Mouse (Mus musculus) kidney, postnatal 10 days (tissue): Measurements from ENCODE around the gene Ltb.
"Not testable (repeated sequence)": the region's sequence is repeated elsewhere in the genome, so short reads cannot be mapped to it uniquely, and the experiment has no call there.

Experiments used
- DNase-seq: peaks from one replicate; pipeline ENCODE4 v3.0.0; 2021; ENCODE audit warnings: mixed read lengths

Ltb gene

DNA sequence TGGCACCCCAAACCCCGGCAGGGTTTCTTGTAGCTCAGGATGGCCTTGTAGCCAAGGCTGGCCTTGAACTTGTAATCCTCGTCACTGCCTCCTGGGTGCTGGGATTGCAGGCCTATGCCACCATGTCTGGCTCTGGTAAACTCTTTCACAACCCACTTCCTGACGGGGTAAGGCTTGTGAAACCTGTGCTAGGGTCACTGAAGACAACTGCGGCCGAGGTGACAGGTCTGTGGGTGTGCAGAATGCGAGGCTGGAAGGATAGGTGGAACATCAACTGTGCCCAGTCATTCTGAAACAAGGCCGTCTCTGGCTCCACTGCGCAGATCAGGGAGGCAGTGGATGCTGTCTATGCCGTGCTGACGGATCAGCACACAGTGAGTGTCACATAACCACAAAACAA lies 36.8 kb downstream of the Ltb start:
- DNase-seq: no peak

GRCm38 (mm10) chr17:35232043-35232442 lies 37.8 kb downstream of the Ltb start:
- DNase-seq: peak; percentile 93

GRCm38 (mm10) chr17:35232659-35233058 lies 38.4 kb downstream of the Ltb start:
- no peak for DNase-seq

- DNase-seq: no peak
These were observed 39.1 kb downstream of the Ltb start, which contains the start of gene Atp6v1g2 for GRCm38 (mm10) chr17:35233114-35233980. Gene Atp6v1g2, plus strand, starts transcription at chr17:35233660.

DNA sequence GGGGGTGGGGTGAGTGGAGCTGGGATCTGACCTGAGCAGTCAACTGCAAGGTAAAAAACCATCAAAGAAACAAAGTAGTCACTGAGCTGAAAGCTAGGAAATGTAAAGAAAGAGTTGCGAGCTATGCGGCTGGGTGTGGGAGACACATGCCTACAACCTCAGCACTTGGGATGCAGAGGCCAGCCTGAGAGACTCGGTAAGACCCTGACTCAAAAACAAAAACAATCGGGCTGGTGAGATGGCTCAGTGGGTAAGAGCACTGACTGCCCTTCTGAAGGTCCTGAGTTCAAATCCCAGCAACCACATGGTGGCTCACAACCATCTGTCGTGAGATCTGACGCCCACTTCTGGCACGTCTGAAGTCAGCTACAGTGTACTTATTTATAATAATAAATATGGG lies 39.9 kb downstream of the Ltb start:
- not testable (repeated sequence) for DNase-seq

DNA sequence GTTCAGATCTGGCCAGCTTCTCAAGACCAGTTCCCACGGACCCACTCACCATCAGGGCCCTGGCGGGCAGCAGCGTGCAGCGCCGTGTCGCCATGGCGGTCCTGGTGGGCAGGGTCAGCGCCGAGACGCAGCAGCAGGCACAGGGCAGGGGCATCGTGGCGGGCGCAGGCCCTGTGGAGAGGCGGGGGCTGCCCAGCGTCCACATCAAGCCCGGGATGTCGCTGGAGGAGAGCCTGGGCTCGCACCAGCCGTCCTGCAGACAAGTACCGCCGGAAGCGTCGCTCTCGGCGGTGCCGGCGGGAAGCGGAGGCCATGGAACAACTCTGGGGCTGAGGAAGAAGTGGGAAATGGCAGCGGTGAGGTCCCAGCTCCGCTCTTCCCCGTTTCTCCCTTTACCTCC lies 40.7 kb downstream of the Ltb start:
- DNase-seq: peak; percentile 74

GRCm38 (mm10) chr17:35235614-35236389 lies 41.6 kb downstream of the Ltb start, which contains the start of gene Nfkbil1:
Gene Nfkbil1, minus strand, starts transcription at chr17:35235792.
- DNase-seq: peak; percentile 95

DNA sequence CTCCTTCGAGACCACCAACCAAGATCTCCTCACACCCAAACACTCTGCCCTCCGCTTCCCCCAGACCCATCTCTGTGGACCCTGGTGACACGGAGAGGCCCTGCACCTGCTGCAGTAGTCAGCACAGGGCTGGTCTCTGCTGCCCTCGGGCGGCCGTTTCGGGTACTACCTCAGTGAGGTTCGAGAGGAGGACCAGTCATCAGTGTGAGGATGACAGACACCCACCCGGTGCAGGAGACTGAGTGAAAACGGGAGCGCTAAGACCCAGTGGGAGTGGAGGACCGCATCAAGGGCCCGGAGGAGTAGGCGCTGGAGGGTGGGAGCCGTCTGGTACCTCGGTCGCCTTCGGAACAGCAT lies 42.1 kb downstream of the Ltb start:
- DNase-seq: peak; percentile 98

DNA sequence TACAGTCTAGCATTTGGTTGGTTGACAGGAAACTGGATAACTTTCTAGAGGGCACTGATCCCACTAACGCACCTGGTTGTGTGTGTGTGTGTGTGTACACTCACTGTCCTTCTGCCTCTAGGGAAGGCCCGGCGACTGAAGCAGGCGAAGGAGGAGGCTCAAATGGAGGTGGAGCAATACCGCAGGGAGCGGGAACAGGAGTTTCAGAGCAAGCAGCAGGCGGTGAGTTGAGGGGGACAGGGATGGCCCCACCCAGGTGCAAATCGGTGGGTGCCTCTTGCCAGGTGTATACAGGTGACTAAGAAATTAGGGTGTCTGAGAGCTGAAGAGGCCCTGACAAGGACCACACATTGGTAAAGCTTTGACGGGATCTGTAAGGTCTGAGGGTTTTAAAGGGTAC lies 42.8 kb downstream of the Ltb start:
- no peak for DNase-seq

DNA sequence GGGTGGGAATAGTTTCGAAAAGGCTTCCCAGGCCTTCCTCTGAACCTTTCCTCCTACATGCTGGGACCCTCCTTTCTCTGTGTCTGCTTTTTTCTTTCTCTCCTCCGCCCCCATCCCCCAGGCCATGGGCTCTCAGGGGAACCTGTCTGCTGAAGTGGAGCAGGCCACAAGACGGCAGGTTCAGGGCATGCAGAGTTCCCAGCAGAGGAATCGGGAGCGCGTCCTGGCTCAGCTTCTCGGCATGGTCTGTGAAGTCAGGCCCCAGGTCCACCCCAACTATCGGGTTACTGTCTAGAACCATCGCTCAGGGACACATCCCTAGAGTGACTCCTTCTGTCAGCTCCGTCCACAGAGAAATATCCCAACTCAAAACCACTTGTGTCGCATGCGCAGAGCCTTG lies 43.3 kb downstream of the Ltb start:
- no peak for DNase-seq

DNA sequence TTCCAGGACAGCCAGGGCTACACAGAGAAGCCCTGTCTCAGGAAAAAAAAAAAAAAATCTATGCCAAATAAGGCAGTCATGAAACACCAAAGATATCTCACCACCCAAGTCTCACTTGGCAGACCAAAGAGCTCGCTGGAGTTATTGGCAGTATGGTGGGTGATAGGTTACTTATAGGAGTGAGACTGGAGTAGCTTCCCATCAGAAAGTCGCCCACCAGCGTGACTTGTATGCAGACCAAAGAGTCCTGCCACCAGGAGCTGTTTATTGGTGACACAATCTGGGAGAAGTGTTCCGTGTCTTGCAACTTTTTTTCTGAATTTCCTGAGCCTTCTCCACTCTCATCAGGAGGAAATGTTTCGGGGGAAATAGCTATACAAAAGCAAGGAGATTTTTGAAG lies 45.5 kb downstream of the Ltb start:
- no peak for DNase-seq

DNA sequence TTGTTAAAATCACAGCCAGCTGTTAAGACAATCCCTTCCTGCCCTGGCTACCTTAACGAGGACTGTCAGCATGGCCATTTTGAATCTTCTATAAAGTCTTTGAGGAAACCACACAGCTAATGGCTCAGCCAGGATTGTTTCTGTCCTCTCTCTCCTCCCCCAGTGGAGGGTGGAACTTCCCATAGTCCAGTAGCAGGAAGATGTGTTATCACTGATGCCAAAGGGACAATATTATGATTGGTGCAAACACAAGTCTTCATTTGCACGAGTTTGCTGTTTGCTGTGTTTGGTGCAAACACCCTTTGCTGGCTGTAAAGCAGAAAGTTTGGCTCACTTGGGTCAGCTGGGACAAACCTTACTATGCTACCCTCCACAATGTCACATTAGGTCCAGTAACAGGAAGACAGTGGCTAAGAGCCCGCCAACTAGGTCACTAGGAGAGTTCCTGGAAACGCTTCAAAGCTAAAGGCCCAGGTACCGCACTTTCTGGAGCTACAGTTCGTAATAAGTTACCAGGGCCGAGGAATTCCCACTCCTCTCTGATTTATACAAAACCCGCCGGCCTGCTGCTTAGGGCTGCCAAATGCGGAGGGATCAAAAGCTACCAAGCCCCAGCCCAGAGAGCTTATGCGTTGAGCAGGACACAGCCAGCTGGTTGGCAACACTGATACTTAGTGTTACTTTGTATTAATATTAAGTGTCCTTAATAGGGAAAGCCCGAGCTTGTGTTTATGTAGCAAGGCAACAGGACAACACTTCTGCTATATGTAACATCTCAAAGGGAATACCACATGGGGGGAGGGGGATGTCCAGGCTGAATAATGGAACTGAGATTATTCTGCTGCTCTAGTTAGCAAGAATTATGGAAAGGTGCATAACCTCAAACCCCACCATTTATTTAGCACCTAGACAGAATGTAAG lies 46.4 kb downstream of the Ltb start:
- DNase-seq: peak; percentile 55

- DNase-seq: peak; percentile 97
These were observed 47.2 kb downstream of the Ltb start, which contains the start of gene Ddx39b for GRCm38 (mm10) chr17:35241305-35242014. Gene Ddx39b, plus strand, starts transcription at chr17:35241746.

DNA sequence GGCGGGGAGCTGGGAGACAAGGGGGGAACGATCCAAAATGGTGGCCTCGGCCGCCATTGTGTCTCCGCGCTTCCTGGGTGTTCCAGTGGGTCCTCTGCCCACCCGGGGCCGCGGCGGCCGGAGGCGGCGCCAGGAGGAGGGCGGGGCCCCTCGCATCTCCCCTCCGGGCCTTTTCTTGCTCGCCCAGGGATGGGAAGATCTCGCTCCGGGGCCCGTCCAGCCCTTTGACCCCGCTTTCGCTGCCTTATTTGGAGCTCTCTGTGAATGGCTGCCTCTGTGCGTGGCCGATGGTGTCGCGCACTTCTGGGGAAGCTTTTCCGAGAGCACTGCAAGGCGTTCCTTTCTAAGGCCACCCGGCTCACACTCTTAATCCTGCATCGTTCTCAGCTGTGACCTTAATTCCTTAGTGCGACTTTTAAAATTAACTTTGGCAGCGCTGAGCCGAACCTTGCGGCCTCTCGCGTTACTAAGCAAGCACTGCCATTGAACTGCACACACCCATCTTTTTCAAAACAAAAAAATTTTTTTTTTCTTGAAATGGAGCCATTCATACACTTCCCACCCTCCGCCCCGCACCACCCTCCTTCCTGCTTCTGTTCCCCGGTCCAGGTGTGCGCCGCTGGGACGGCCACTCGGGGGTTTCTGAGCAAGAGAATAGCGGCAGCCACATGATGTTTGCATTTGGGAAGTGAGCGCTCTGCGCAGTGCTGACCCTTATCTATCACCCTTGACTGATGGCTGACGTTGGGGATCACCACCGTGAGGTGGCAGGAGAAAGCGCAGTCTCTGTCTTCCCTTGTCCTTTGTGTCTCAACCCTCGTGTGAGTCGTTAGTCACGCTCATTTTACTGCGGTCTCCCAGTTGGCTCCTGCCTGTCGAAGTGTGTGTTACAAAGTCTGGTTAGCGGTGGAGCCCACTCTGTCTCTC lies 48.0 kb downstream of the Ltb start:
- DNase-seq: peak; percentile 85

DNA sequence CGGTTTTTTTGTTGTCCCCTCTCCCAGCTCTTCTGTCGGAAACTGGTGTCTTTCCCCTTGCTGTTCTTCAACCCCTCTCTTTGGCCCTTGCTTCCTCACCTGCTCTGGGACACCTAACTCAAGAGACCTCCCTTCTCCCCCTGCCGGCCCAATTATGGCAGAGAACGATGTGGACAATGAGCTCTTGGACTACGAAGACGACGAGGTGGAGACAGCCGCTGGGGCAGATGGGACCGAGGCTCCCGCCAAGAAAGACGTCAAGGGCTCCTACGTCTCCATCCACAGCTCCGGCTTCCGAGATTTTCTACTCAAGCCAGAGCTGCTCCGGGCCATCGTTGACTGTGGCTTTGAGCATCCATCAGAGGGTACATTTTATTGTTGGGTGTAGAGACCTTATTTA lies 48.8 kb downstream of the Ltb start:
- peak; percentile 79 for DNase-seq

DNA sequence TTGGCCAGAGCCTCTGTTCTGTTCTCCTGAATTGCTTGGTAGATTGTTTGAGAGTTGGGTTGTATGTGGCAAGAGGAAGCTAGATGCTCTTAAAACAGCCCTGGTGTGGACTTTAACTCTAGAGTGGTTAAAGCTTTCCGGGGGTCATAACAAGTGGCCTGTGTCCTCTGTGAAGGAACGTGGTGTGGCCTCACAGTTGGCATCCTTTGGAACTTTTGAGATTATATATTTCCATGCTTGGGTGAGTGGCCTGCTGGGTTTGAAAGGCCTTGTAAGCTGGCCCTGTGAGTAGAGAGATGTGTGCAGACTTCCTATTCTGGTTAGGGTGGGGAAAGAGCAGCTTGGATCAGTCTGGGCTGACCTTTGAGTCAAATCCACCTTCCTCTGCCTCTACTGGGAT lies 50.8 kb downstream of the Ltb start:
- DNase-seq: no peak
